Mouse (Mus musculus) hindbrain, embryonic 13.5 days (tissue): ENCODE results near the gene L3mbtl3. TPM values are rescaled to one million over a fixed set of nuclear protein-coding genes. Genes with fewer than 3 reads are reported as not detected.

Experiments used
- ATAC-seq: fragments of 200-750 bp; cut with Nextera tagmentation; 2 replicates; pipeline ENCODE4 v1.8.0; 2017; ENCODE audit warnings: moderate TSS enrichment; ENCODE audit not compliant: low FRiP score
- H3K27ac ChIP-seq: fragments of 300-500 bp; sonication (generic); 2 replicates; pipeline ENCODE4 v1.5.1; 2015; ENCODE audit warnings: inconsistent platforms, mild to moderate bottlenecking, moderate library complexity
- H3K27me3 ChIP-seq: fragments of 300-500 bp; sonication (generic); 2 replicates; pipeline ENCODE4 v1.6.1; 2015; ENCODE audit warnings: mild to moderate bottlenecking, inconsistent platforms
- H3K36me3 ChIP-seq: fragments of 300-500 bp; sonication (generic); 2 replicates; pipeline ENCODE4 v1.6.1; 2015; ENCODE audit warnings: mild to moderate bottlenecking, inconsistent platforms
- H3K4me1 ChIP-seq: fragments of 300-500 bp; sonication (generic); replicated peaks from 2 replicates; pipeline ENCODE4 v1.6.1; 2015; ENCODE audit warnings: inconsistent platforms
- H3K4me2 ChIP-seq: fragments of 300-500 bp; sonication (generic); 2 replicates; pipeline ENCODE4 v1.6.1; 2015; ENCODE audit warnings: inconsistent platforms, mild to moderate bottlenecking, moderate library complexity
- H3K4me3 ChIP-seq: fragments of 300-500 bp; sonication (generic); 2 replicates; pipeline ENCODE4 v1.5.1; 2015; ENCODE audit warnings: mild to moderate bottlenecking, inconsistent platforms
- H3K9ac ChIP-seq: fragments of 300-500 bp; sonication (generic); 2 replicates; pipeline ENCODE4 v1.6.1; 2015; ENCODE audit warnings: mild to moderate bottlenecking, inconsistent platforms
- H3K9me3 ChIP-seq: fragments of 300-500 bp; sonication (generic); 2 replicates; pipeline ENCODE4 v1.6.1; 2016; ENCODE audit warnings: inconsistent platforms
- WGBS: fragments of 180-500 bp; shearing (Covaris S2); methylation state at CpG from one replicate; pipeline ENCODE4 v1.1.7; 2015; 5-methylcytosine and 5-hydroxymethylcytosine counted together
- polyA plus RNA-seq: library from polyadenylated mRNA; unstranded; fragments of >200 nt; fragmentation: Nextera tagmentation; extraction: Ambion mirVana; gene quantifications from 2 replicates; pipeline ENCODE4 v1.2.1, GENCODE M21; 2015

The L3mbtl3 gene
- polyA plus RNA-seq, 1 experiment from 2014 or later = 24.3 TPM

DNA sequence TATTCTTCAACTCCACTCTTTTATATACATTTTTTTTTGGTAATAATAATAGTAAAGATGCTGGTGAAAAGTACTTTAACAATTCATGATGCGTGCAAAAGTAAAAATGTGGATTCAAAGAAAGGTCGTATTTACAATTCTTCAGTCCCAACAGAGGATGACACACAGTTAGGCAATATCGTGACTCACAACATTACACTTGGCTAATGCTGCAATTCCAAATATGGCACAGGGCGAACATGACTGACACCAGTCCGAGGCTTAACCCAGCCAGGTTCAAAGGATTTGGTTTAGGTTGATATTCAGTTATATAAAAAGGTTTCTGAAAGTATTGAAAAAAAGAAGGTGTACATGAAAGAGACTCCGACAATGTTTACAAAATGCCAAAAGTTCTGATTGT is 100.4 kb downstream of the L3mbtl3 start:
- no peak for ATAC-seq
- Histone ChIP-seq H3K4me2 (no peak overlapping the region), H3K9me3 (no peaks in the 10 kb centered on the region), H3K27ac (no peak overlapping the region), H3K4me3 (no peak overlapping the region), H3K27me3 (no peaks in the 10 kb centered on the region), H3K4me1 (no peaks in the 10 kb centered on the region), H3K9ac (no peak overlapping the region), H3K36me3 (peaks cover 51% of the 10 kb centered on the region)
- 98% methylated on average over 6 of the region's 6 CpGs for WGBS

DNA sequence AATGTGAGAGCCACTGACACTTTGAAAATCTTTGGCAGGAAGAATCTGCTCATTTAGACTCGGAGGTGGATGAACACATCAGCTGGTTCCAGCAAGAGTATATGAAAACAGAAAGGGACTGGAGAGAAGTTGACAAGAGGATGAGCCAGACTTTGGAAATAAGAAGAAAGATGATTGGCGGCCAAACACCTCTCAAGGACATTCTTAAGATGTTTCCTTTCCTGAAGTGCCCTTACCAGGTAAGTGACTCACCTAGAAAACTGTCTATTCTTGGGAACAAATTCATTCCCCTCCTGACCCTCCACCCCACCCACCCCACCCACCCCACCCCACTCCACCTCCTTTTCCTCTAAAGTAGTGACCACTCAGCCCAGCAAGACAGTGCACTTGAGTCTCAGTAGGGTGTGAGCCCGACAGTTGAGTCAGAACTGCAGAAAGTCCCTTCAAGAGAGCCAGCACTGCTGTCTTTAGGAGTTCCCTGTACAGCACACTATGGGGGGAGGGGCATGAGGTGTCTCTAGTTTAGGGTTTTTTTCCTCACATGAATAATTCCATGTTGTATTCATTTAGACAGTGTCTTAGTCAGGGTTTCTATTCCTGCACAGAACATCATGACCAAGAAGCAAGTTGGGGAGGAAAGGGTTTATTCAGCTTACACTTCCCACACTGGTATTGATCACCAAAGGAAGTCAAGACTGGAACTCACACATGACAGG is 111.9 kb downstream of the L3mbtl3 start:
- Histone ChIP-seq H3K4me2 (no peak overlapping the region), H3K4me1 (no peaks in the 10 kb centered on the region), H3K9me3 (no peaks in the 10 kb centered on the region), H3K9ac (no peak overlapping the region), H3K27ac (no peak overlapping the region), H3K4me3 (no peak overlapping the region), H3K27me3 (no peaks in the 10 kb centered on the region), H3K36me3 (no peaks in the 10 kb centered on the region)
- WGBS = 96% methylated on average over 3 of the region's 3 CpGs
- ATAC-seq = no peak

DNA sequence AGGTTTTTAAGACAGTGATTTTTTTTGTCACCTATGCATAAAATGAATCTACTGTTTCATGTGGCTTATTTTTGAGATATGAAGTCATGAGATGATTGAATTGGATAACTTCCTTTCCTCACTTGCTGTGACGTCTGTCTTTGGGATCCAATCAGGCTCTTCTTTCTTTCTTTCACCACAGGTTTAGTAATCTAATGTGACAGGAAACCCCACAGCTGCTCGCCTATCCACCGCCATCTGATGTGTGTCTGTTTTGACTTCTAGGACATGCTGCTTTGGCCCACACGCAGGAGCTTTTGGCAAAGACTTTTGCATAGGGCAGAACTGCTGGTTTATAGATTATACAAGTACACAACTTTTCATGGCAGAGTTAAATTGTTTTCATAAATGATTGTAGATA is 115.9 kb downstream of the L3mbtl3 start:
- no peak overlapping the region for H3K27ac ChIP-seq
- 75% methylated on average over 4 of the region's 4 CpGs for WGBS
- no peak overlapping the region for H3K4me3 ChIP-seq
- H3K36me3 ChIP-seq = no peaks in the 10 kb centered on the region
- H3K9me3 ChIP-seq = no peaks in the 10 kb centered on the region
- H3K27me3 ChIP-seq = no peaks in the 10 kb centered on the region
- H3K9ac ChIP-seq = no peak overlapping the region
- H3K4me1 ChIP-seq = no peaks in the 10 kb centered on the region
- no peak overlapping the region for H3K4me2 ChIP-seq
- ATAC-seq = no peak

DNA sequence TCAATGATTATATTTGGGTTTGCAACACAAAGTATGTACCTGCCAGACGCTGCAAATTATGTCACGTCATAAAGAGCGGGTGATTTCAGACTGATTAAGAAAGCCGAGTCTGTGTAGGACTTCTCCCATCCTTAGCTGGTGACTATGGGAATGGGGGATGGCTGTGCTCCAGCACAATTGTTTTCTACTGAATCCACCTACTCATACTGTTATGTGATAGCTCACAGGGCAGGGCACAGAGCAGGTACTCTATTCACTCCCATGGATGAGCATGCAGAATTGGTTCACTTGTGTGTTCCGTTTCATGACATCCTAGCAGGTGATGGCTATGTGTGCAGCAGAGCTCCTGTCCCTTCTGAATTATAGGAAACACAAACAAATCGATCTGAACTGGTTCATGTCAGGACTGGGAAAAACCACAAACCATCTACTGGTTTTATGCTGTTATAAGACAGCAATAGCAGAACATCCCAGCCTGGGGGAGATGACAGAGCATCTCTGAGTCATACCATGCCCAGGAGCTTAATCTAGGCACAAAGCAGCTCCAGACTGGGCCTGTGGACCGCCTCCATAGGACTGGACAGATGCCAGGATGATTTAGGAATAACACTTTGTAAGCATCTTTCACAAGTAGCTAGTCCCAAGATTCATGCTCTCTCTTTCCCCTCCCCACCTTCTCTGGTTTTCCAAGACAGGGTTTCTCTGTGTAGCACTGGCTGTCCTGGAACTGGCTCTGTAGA is 126.2 kb downstream of the L3mbtl3 start:
- no peak for ATAC-seq
- no peak overlapping the region for H3K4me2 ChIP-seq
- H3K9ac ChIP-seq = no peak overlapping the region
- whole genome bisulfite sequencing = 90% methylated on average over 7 of the region's 7 CpGs
- no peak overlapping the region for H3K27ac ChIP-seq
- H3K4me1 ChIP-seq = no peaks in the 10 kb centered on the region
- H3K9me3 ChIP-seq = no peaks in the 10 kb centered on the region
- H3K27me3 ChIP-seq = no peaks in the 10 kb centered on the region
- H3K36me3 ChIP-seq = no peaks in the 10 kb centered on the region
- no peak overlapping the region for H3K4me3 ChIP-seq

DNA sequence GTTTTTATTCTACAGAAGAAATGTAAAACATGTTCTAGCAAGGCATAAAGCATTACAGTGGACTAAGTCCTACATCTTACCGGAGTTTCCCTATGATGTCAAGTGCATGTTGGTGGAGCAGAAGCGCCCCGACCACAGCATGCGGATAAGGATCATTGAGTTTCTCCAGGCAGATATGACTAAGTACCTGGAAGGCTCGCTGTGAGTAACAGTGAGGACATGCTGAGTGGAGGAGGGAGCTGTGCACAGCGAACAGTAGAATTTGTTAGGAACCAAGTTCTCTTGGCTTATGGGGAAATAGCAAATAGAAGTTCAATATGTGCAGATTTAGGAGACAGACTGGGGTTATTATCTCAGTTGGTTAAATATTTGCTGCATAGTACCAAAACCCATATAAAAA is 131.3 kb downstream of the L3mbtl3 start:
- no peaks in the 10 kb centered on the region for H3K4me1 ChIP-seq
- no peaks in the 10 kb centered on the region for H3K9me3 ChIP-seq
- no peaks in the 10 kb centered on the region for H3K36me3 ChIP-seq
- H3K4me2 ChIP-seq = no peak overlapping the region
- H3K27me3 ChIP-seq = no peaks in the 10 kb centered on the region
- H3K27ac ChIP-seq = no peak overlapping the region
- 89% methylated on average over 6 of the region's 6 CpGs for WGBS
- H3K4me3 ChIP-seq = no peak overlapping the region
- H3K9ac ChIP-seq = no peak overlapping the region
- no peak for ATAC-seq

DNA sequence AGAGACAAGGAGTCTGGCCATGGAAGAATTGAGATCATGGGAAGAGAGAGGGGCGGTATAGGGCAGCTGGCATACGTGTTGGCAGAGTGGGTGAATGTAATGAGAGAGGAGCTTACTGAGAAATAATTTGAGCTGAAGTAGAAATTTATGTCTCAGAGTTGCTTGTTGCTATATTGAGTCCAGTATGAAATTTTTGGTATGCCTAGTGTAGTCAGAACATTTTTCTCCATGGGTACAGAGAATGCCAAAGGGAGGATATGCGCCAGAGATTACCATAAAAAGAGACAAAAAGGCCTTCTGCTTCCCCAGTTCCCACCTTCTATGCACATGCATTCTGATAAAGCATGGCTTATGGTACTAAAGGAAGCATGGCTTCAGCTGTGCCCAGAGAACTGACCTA is 132.6 kb downstream of the L3mbtl3 start:
- Histone ChIP-seq H3K4me2 (no peak overlapping the region), H3K4me3 (no peak overlapping the region), H3K27me3 (no peaks in the 10 kb centered on the region), H3K9me3 (no peaks in the 10 kb centered on the region), H3K9ac (no peak overlapping the region), H3K36me3 (no peaks in the 10 kb centered on the region), H3K27ac (no peak overlapping the region), H3K4me1 (no peaks in the 10 kb centered on the region)
- WGBS = 91% methylated on average over 3 of the region's 3 CpGs
- ATAC-seq = no peak

DNA sequence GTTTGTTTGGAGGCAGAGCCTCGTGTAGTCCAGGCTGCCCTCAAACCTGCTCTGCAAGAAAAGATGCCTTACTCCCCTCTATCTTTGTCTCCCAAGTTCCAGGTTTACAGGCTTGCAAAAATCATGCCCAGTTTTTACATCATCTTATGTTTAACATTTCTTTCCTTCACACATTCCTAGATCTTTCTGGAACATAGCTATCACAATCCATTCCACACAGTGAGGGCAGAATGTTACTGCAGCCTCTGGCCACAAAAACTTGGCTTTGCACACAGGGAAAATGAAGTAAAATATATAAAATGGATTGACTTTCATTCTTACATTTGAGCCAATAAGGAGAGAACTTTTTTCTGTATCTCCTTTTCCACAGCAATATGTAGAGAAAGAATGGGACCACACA is 136.7 kb downstream of the L3mbtl3 start:
- H3K4me2 ChIP-seq = no peak overlapping the region
- H3K4me3 ChIP-seq = no peak overlapping the region
- H3K27ac ChIP-seq = no peak overlapping the region
- WGBS = 75% methylated on average over 1 of the region's 1 CpGs
- H3K9ac ChIP-seq = no peak overlapping the region
- H3K36me3 ChIP-seq = no peaks in the 10 kb centered on the region
- no peak for ATAC-seq
- H3K9me3 ChIP-seq = no peaks in the 10 kb centered on the region
- no peaks in the 10 kb centered on the region for H3K27me3 ChIP-seq
- H3K4me1 ChIP-seq = no peaks in the 10 kb centered on the region

DNA sequence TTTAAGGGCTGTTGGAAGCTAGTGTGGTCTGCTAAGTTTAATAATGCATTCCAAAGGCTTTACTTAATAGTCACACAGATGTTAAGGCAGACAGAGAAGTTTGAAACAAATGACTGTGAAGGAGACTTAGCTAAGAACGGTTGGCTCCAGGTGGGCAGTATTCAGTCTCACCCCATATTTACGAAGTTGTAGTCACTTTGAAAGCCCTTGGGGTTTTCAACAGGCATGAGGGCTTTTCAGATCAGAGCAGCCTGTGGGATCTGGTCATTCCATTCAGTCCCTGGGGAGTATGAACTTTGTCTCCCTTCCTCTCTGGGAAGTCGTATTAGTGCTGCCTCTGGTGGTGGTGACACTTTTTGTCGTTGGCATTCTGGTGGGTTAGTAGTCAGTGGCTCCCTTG is 137.2 kb downstream of the L3mbtl3 start:
- no peaks in the 10 kb centered on the region for H3K27me3 ChIP-seq
- no peak overlapping the region for H3K4me2 ChIP-seq
- H3K9me3 ChIP-seq = no peaks in the 10 kb centered on the region
- H3K27ac ChIP-seq = no peak overlapping the region
- H3K4me3 ChIP-seq = no peak overlapping the region
- no peak for ATAC-seq
- no peak overlapping the region for H3K9ac ChIP-seq
- H3K4me1 ChIP-seq = no peaks in the 10 kb centered on the region
- WGBS = 55% methylated on average over 4 of the region's 4 CpGs
- no peaks in the 10 kb centered on the region for H3K36me3 ChIP-seq

DNA sequence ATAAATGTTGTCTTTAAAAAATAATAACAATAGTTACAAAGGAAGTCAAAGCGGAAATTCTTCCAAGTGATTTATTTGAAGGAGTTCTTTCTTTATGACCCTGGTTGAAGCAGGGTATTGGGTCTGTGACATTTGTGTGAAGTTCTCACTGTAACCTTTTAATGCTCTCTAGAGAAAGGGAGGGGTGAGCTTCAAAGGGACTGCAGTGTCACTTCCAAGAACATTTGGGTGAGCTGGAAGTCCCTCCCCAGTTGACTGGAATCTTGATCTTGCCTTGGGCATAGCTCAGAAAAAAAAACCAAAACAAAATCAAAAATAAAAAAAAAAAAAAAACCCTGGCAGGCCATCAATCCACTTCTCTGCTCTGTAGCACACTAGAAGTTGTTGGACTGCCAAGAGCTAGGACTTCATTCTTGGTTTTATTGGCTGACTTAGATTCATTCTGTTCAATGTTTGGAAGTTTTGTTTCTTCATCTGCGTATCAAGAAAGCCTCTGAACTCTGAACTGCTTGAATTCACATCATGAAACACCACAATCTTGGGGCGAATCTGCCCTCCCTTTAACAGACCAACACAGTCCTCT is 143.6 kb downstream of the L3mbtl3 start:
- Histone ChIP-seq H3K4me3 (no peak overlapping the region), H3K4me2 (no peak overlapping the region), H3K9me3 (no peaks in the 10 kb centered on the region), H3K36me3 (no peaks in the 10 kb centered on the region), H3K27ac (no peak overlapping the region), H3K4me1 (no peaks in the 10 kb centered on the region), H3K9ac (no peak overlapping the region), H3K27me3 (no peaks in the 10 kb centered on the region)
- 84% methylated on average over 3 of the region's 3 CpGs for WGBS
- ATAC-seq = no peak

DNA sequence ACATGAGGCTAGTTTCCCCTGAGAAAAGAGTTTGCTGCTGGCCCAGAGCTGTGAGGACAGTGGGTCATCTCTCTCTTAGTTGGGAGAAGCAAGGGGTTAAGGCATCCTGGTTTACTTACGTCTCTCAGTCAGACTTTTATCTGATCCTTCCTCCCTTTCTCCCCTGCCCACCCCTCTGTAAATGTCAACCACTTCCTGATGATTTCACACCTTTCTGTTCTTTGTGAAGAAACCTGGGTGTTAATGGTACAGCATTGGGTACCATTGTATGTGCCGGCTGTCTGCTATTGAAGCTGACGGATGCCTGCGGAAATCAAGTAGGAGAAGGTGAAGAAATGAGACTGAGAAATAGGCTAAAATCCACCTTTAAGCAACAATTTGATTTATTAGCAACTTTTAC is 146.3 kb downstream of the L3mbtl3 start, which contains the start of gene Samd3:
Gene Samd3 (plus strand): TSS at position 220 of the 400 bp plus-strand sequence.
- Histone ChIP-seq H3K4me1 (no peaks in the 10 kb centered on the region), H3K9me3 (no peaks in the 10 kb centered on the region), H3K9ac (no peak within 1 kb of the TSS), H3K4me3 (no peak within 1 kb of the TSS), H3K36me3 (no peaks in the 10 kb centered on the region), H3K4me2 (no peak within 1 kb of the TSS), H3K27ac (no peak within 1 kb of the TSS), H3K27me3 (no peaks in the 10 kb centered on the region)
- ATAC-seq = no peak
- WGBS = 81% methylated on average over 4 of the region's 4 CpGs

DNA sequence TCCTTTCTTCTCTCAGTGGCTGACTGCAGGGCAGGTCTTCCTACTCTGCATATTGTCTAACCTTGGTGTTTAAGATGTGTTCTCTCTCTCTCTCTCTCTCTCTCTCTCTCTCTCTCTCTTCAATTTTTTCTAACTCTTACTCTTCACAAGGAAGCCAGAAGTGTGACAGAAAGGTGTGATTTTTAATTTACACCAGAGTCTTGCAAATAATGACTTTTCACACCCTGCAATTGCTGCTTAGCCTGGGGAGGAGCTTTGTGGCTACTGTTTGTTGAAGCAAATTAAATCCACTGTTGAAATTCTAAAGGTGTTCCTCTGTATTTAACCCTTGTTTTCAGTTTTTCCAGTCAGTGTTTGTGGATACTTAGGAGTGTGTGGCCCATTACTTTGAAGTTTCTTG is 147.6 kb downstream of the L3mbtl3 start:
- no peaks in the 10 kb centered on the region for H3K9me3 ChIP-seq
- no peaks in the 10 kb centered on the region for H3K27me3 ChIP-seq
- no peak overlapping the region for H3K4me2 ChIP-seq
- H3K27ac ChIP-seq = no peak overlapping the region
- ATAC-seq = no peak
- H3K9ac ChIP-seq = no peak overlapping the region
- no peaks in the 10 kb centered on the region for H3K4me1 ChIP-seq
- H3K36me3 ChIP-seq = no peaks in the 10 kb centered on the region
- H3K4me3 ChIP-seq = no peak overlapping the region

DNA sequence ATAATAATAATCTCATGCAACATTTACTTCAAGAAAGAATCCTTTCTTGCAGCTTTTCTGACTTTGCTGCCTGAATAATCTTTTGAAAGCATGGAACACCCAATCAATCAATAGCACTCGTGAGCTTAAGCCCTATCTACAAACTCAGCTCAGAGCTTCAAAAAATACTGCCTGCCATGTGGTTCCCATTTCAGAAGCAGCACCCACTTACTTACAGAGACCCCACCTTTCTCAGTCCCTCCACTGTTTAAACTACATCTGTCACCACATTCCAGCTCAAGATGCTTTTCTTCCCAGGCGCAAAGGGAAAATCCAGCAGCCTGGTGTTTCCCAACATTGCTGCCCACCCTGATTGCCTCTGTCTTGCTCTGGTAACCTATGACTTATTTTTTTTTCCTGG is 149.0 kb downstream of the L3mbtl3 start:
- Histone ChIP-seq H3K4me3 (no peak overlapping the region), H3K9ac (no peak overlapping the region), H3K4me1 (no peaks in the 10 kb centered on the region), H3K36me3 (no peaks in the 10 kb centered on the region), H3K27ac (no peak overlapping the region), H3K4me2 (no peak overlapping the region), H3K9me3 (no peaks in the 10 kb centered on the region), H3K27me3 (no peaks in the 10 kb centered on the region)
- 75% methylated on average over 2 of the region's 2 CpGs for WGBS
- no peak for ATAC-seq

DNA sequence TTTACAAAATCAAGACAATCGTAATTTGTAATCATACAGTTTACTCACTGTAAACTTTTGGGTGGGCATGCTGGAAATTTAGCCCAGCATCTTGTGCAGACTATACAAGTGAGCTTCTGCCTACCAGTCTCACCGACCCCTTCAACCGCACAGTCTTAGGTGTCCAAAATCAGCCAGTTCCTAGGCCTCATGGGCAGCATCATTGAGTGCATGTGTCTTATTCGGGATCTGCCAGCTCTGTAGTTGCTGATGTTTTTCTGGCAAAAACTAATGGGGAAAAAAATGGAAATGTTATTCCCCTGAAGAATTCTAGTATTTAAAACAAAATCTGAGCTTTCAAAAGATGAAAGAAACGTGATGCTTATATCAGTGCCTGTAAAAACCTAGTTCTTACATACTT is 149.5 kb downstream of the L3mbtl3 start:
- no peak for ATAC-seq

More for the DNA sequence above, 149.5 kb downstream of the L3mbtl3 start:
- Histone ChIP-seq H3K4me1 (no peaks in the 10 kb centered on the region), H3K4me2 (no peak overlapping the region), H3K4me3 (no peak overlapping the region), H3K36me3 (no peaks in the 10 kb centered on the region), H3K27me3 (no peaks in the 10 kb centered on the region), H3K9ac (no peak overlapping the region), H3K27ac (no peak overlapping the region), H3K9me3 (no peaks in the 10 kb centered on the region)
- 91% methylated on average over 5 of the region's 5 CpGs for WGBS
